Mouse (Mus musculus) neural tube, embryonic 12.5 days (tissue): ENCODE measurements at regions not wholly inside any gene's neighbourhood (a gene's known extent, or its start where the extent isn't known, plus 50 kb on each side); places are given as distances from the start of the nearest gene placed in this dataset.

Source experiments
- ATAC-seq: fragments of 200-750 bp; cut with Nextera tagmentation; 2 replicates; pipeline ENCODE4 v1.8.0; 2017; ENCODE audit warnings: low read depth, mild to moderate bottlenecking, moderate TSS enrichment, moderate library complexity; ENCODE audit not compliant: low FRiP score
- H3K27ac ChIP-seq: fragments of 300-500 bp; sonication (generic); 2 replicates; pipeline ENCODE4 v1.5.1; 2016
- H3K27me3 ChIP-seq: fragments of 300-500 bp; sonication (generic); replicated peaks from 2 replicates; pipeline ENCODE4 v1.6.1; 2016; ENCODE audit warnings: mild to moderate bottlenecking
- H3K36me3 ChIP-seq: fragments of 300-500 bp; sonication (generic); 2 replicates; pipeline ENCODE4 v1.6.1; 2016; ENCODE audit warnings: mild to moderate bottlenecking
- H3K4me1 ChIP-seq: fragments of 300-500 bp; sonication (generic); 2 replicates; pipeline ENCODE4 v1.6.1; 2016
- H3K4me2 ChIP-seq: fragments of 300-500 bp; sonication (generic); replicated peaks from 2 replicates; pipeline ENCODE4 v1.6.1; 2016; ENCODE audit warnings: mild to moderate bottlenecking
- H3K4me3 ChIP-seq: fragments of 300-500 bp; sonication (generic); 2 replicates; pipeline ENCODE4 v1.5.1; 2016
- H3K9ac ChIP-seq: fragments of 300-500 bp; sonication (generic); 2 replicates; pipeline ENCODE4 v1.6.1; 2016; ENCODE audit warnings: mild to moderate bottlenecking
- H3K9me3 ChIP-seq: fragments of 300-500 bp; sonication (generic); 2 replicates; pipeline ENCODE4 v1.6.1; 2016; ENCODE audit warnings: mild to moderate bottlenecking
- WGBS: fragments of 180-500 bp; shearing (Covaris S2); methylation state at CpG from one replicate; pipeline ENCODE4 v1.1.7; 2016; 5-methylcytosine and 5-hydroxymethylcytosine counted together

- no peak for ATAC-seq
- no peak overlapping the region for H3K4me3 ChIP-seq
- H3K4me1 ChIP-seq: no peaks in the 10 kb centered on the region
- no peaks in the 10 kb centered on the region for H3K9me3 ChIP-seq
- 89% methylated on average over 4 of the region's 4 CpGs for WGBS
- no peak overlapping the region for H3K9ac ChIP-seq
- no peak overlapping the region for H3K4me2 ChIP-seq
- no peaks in the 10 kb centered on the region for H3K36me3 ChIP-seq
- no peaks in the 10 kb centered on the region for H3K27me3 ChIP-seq
- no peak overlapping the region for H3K27ac ChIP-seq
Observed at GRCm38 (mm10) chr14:76641752-76642529, 85.3 kb upstream of the Serp2 start.

GRCm38 (mm10) chr14:76633170-76633569 is 76.5 kb upstream of the Serp2 start:
- 77% methylated on average over 6 of the region's 6 CpGs for WGBS
- H3K36me3 ChIP-seq: no peaks in the 10 kb centered on the region

GRCm38 (mm10) chr14:76632763-76633162 is 76.1 kb upstream of the Serp2 start:
- no peak for ATAC-seq
- WGBS: 76% methylated on average over 6 of the region's 6 CpGs

More at GRCm38 (mm10) chr14:76633170-76633569, 76.5 kb upstream of the Serp2 start:
- Histone ChIP-seq H3K27me3 (no peaks in the 10 kb centered on the region), H3K9ac (no peak overlapping the region), H3K4me1 (no peaks in the 10 kb centered on the region), H3K9me3 (no peaks in the 10 kb centered on the region), H3K27ac (no peak overlapping the region), H3K4me3 (no peak overlapping the region), H3K4me2 (no peak overlapping the region)
- no peak for ATAC-seq

GRCm38 (mm10) chr14:76631740-76632139 is 75.1 kb upstream of the Serp2 start:
- Histone ChIP-seq H3K27me3 (no peaks in the 10 kb centered on the region), H3K27ac (no peak overlapping the region), H3K9me3 (no peaks in the 10 kb centered on the region), H3K9ac (no peak overlapping the region), H3K36me3 (no peaks in the 10 kb centered on the region), H3K4me1 (no peaks in the 10 kb centered on the region), H3K4me3 (no peak overlapping the region), H3K4me2 (no peak overlapping the region)
- 82% methylated on average over 6 of the region's 6 CpGs for WGBS
- ATAC-seq: no peak

More at GRCm38 (mm10) chr14:76632763-76633162, 76.1 kb upstream of the Serp2 start:
- H3K9me3 ChIP-seq: no peaks in the 10 kb centered on the region
- H3K4me1 ChIP-seq: no peaks in the 10 kb centered on the region
- no peak overlapping the region for H3K27ac ChIP-seq
- H3K36me3 ChIP-seq: no peaks in the 10 kb centered on the region
- no peak overlapping the region for H3K9ac ChIP-seq
- H3K4me3 ChIP-seq: no peak overlapping the region
- no peak overlapping the region for H3K4me2 ChIP-seq
- no peaks in the 10 kb centered on the region for H3K27me3 ChIP-seq

- Histone ChIP-seq H3K4me3 (no peak overlapping the region), H3K27me3 (no peaks in the 10 kb centered on the region), H3K36me3 (no peaks in the 10 kb centered on the region), H3K9ac (no peak overlapping the region), H3K4me1 (0 out of 2 replicates have a peak, but pooled peaks cover 3% of the 10 kb centered on the region), H3K4me2 (no peak overlapping the region), H3K9me3 (no peaks in the 10 kb centered on the region), H3K27ac (no peak overlapping the region)
- 89% methylated on average over 4 of the region's 4 CpGs for WGBS
- no peak for ATAC-seq
Observed at GRCm38 (mm10) chr14:76631181-76631580, 74.5 kb upstream of the Serp2 start.

GRCm38 (mm10) chr14:76629913-76630478 is 73.3 kb upstream of the Serp2 start:
- Histone ChIP-seq H3K36me3 (no peaks in the 10 kb centered on the region), H3K9ac (no peak overlapping the region), H3K4me2 (no peak overlapping the region), H3K27ac (no peak overlapping the region), H3K9me3 (no peaks in the 10 kb centered on the region), H3K27me3 (no peaks in the 10 kb centered on the region), H3K4me1 (peaks cover 14% of the 10 kb centered on the region), H3K4me3 (no peak overlapping the region)
- 88% methylated on average over 11 of the region's 11 CpGs for WGBS
- no peak for ATAC-seq

- 86% methylated on average over 10 of the region's 10 CpGs for WGBS
- no peak overlapping the region for H3K4me3 ChIP-seq
- H3K27me3 ChIP-seq: no peaks in the 10 kb centered on the region
- H3K4me1 ChIP-seq: peaks cover 19% of the 10 kb centered on the region
- no peak for ATAC-seq
- H3K36me3 ChIP-seq: no peaks in the 10 kb centered on the region
- no peaks in the 10 kb centered on the region for H3K9me3 ChIP-seq
- no peak overlapping the region for H3K27ac ChIP-seq
- H3K4me2 ChIP-seq: no peak overlapping the region
- no peak overlapping the region for H3K9ac ChIP-seq
Observed at GRCm38 (mm10) chr14:76628182-76628892, 71.6 kb upstream of the Serp2 start.

- Histone ChIP-seq H3K9ac (no peak overlapping the region), H3K27ac (no peak overlapping the region), H3K4me1 (peaks cover 35% of the 10 kb centered on the region), H3K4me3 (no peak overlapping the region), H3K9me3 (no peaks in the 10 kb centered on the region), H3K36me3 (no peaks in the 10 kb centered on the region), H3K4me2 (no peak overlapping the region), H3K27me3 (no peaks in the 10 kb centered on the region)
- peak; percentile 39; the same call in 1 of the 2 replicates for ATAC-seq
- 60% methylated on average over 10 of the region's 10 CpGs for WGBS
Observed at GRCm38 (mm10) chr14:76625589-76626368, 69.1 kb upstream of the Serp2 start.

GRCm38 (mm10) chr14:76624626-76625378 is 68.1 kb upstream of the Serp2 start:
- Histone ChIP-seq H3K27ac (no peak overlapping the region), H3K27me3 (no peaks in the 10 kb centered on the region), H3K4me3 (no peak overlapping the region), H3K4me2 (no peak overlapping the region), H3K9ac (no peak overlapping the region), H3K4me1 (peaks cover 35% of the 10 kb centered on the region), H3K9me3 (no peaks in the 10 kb centered on the region), H3K36me3 (no peaks in the 10 kb centered on the region)
- WGBS: 72% methylated on average over 7 of the region's 7 CpGs
- no peak for ATAC-seq

- peaks cover 40% of the 10 kb centered on the region for H3K4me1 ChIP-seq
- no peaks in the 10 kb centered on the region for H3K9me3 ChIP-seq
- no peak overlapping the region for H3K4me3 ChIP-seq
- no peak overlapping the region for H3K9ac ChIP-seq
- H3K36me3 ChIP-seq: no peaks in the 10 kb centered on the region
- H3K27me3 ChIP-seq: no peaks in the 10 kb centered on the region
- 18% methylated on average over 10 of the region's 10 CpGs for WGBS
- peak overlapping the region; percentile 42 for H3K4me2 ChIP-seq
- no peak overlapping the region for H3K27ac ChIP-seq
- ATAC-seq: no peak; the same call in 1 of the 2 replicates
Observed at GRCm38 (mm10) chr14:76623371-76623988, 66.8 kb upstream of the Serp2 start.

- Histone ChIP-seq H3K9me3 (no peaks in the 10 kb centered on the region), H3K36me3 (no peaks in the 10 kb centered on the region), H3K4me3 (no peak overlapping the region), H3K9ac (no peak overlapping the region), H3K4me1 (peaks cover 43% of the 10 kb centered on the region), H3K4me2 (peak overlapping the region; percentile 42), H3K27ac (no peak overlapping the region), H3K27me3 (no peaks in the 10 kb centered on the region)
- 3% methylated on average over 11 of the region's 11 CpGs for WGBS
- ATAC-seq: no peak
Observed at GRCm38 (mm10) chr14:76622634-76623291, 66.1 kb upstream of the Serp2 start.
